Mouse (Mus musculus): ENCODE measurements around the gene Lhx6. TPM values are rescaled to one million over a fixed set of nuclear protein-coding genes. Genes with fewer than 3 reads are reported as not detected.
"Not testable (repeated sequence)": the region's sequence is repeated elsewhere in the genome, so short reads cannot be mapped to it uniquely, and the experiment has no call there.

Lhx6 gene
- total RNA-seq (2022): 1 to 10 TPM in 2 of 4 experiments, under 1 TPM in 2; 0.49 to 2.2 (median 1.2) TPM

GRCm38 (mm10) chr2:36104956-36105741 is at the start of gene Lhx6:
Gene Lhx6, minus strand, starts transcription at chr2:36105408.
- no peak for DNase-seq

GRCm38 (mm10) chr2:36152401-36152800 is 47.2 kb upstream of the Lhx6 start:
- DNase-seq: not testable (repeated sequence)

GRCm38 (mm10) chr2:36148876-36149365 is 43.7 kb upstream of the Lhx6 start:
- DNase-seq: no peak

- DNase-seq: no peak
These were observed 33.9 kb upstream of the Lhx6 start for GRCm38 (mm10) chr2:36139096-36139495.

GRCm38 (mm10) chr2:36136300-36136941 is 31.2 kb upstream of the Lhx6 start, which contains the start of the genes Mrrf and Rbm18:
Gene Mrrf, plus strand, starts transcription at chr2:36136389.
Gene Rbm18, minus strand, starts transcription at chr2:36136773.
- peak; percentile 86 for DNase-seq

- DNase-seq: no peak
These were observed 30.7 kb upstream of the Lhx6 start for GRCm38 (mm10) chr2:36135887-36136286.

GRCm38 (mm10) chr2:36129051-36129450 is 23.8 kb upstream of the Lhx6 start:
- no peak for DNase-seq

- DNase-seq: no peak
These were observed 22.8 kb upstream of the Lhx6 start for GRCm38 (mm10) chr2:36127973-36128372.

GRCm38 (mm10) chr2:36126795-36127429 is 21.7 kb upstream of the Lhx6 start:
- no peak for DNase-seq

- DNase-seq: no peak
These were observed 7.4 kb upstream of the Lhx6 start for GRCm38 (mm10) chr2:36112632-36113031.

- no peak for DNase-seq
These were observed 3.4 kb upstream of the Lhx6 start for GRCm38 (mm10) chr2:36108615-36109014.

GRCm38 (mm10) chr2:36104436-36104955 is 712 bp downstream of the Lhx6 start:
- DNase-seq: no peak

GRCm38 (mm10) chr2:36103555-36104367 is 1.4 kb downstream of the Lhx6 start:
- no peak for DNase-seq

GRCm38 (mm10) chr2:36103069-36103554 is 2.1 kb downstream of the Lhx6 start:
- DNase-seq: no peak

- no peak for DNase-seq
These were observed 2.7 kb downstream of the Lhx6 start for GRCm38 (mm10) chr2:36102559-36102946.

GRCm38 (mm10) chr2:36101866-36102558 is 3.2 kb downstream of the Lhx6 start:
- DNase-seq: no peak

- DNase-seq: no peak
These were observed 5.5 kb downstream of the Lhx6 start for GRCm38 (mm10) chr2:36099739-36100138.

GRCm38 (mm10) chr2:36098021-36098420 is 7.2 kb downstream of the Lhx6 start:
- no peak for DNase-seq

- DNase-seq: no peak
These were observed 7.9 kb downstream of the Lhx6 start for GRCm38 (mm10) chr2:36097129-36097815.

- DNase-seq: no peak
These were observed 11.2 kb downstream of the Lhx6 start for GRCm38 (mm10) chr2:36093914-36094475.

Measured in adrenal gland, adult 8-10 months (tissue).